Mouse (Mus musculus): ENCODE measurements at regions not wholly inside any gene's neighbourhood (a gene's known extent, or its start where the extent isn't known, plus 50 kb on each side); places are given as distances from the start of the nearest gene placed in this dataset.

- no peak for TF ChIP-seq CTCF (IDR thresholded peaks at IDR 0.05)
- no peak for TF ChIP-seq POLR2A (IDR thresholded peaks at IDR 0.05; ENCODE audit: insufficient read depth, low read depth, low read length)
These were observed 53.5 kb upstream of the Ier5l start for GRCm38 (mm10) chr2:30527495-30527894.
